11 mouse cellular contexts compared by ENCODE assay signal in genomic region chr7:126630824-126631518, GRCm38 (mm10). TPM values are rescaled to one million over a fixed set of nuclear protein-coding genes. Genes with fewer than 3 reads are reported as not detected.
DNase-seq lines count a peak whose midpoint lies in the region; ATAC-seq and TF ChIP-seq lines count a peak whose summit lies in the region.
"Had no signal": no experiment of that assay in that cellular context is flagged by ENCODE, and none has a peak within 500 bp of the region (broad histone marks: within the 10 kb centered on the region; RNA-seq: fewer than 3 reads in every experiment).

Gene Nupr1, minus strand, starts transcription at chr7:126630861.

- no peak within 1 kb of the TSS for H3K4me2 ChIP-seq in liver, embryonic 12.5 days
- H3K4me2 ChIP-seq: embryonic facial prominence, embryonic 13.5 days had no signal

- DNase-seq in gastrocnemius, postnatal 25 days: no peak
- no peak for DNase-seq in gastrocnemius, adult 18-20 months (ENCODE audit: low spot score)
- no peak for DNase-seq in lung, adult 2 months
- DNase-seq in lung, postnatal 14 days: no peak
- DNase-seq in adrenal gland, postnatal 36 days: no peak
- DNase-seq in yolk sac, embryonic 10.5 days (ENCODE audit: low spot score): no peak
- DNase-seq: kidney, postnatal 14 days; thymus, adult 18-20 months had no signal

- ATAC-seq in liver, embryonic 12.5 days: no peak

- WGBS in lung, adult 2 months: 87% methylated on average over 4 of the region's 4 CpGs
- WGBS in liver, embryonic 12.5 days (ENCODE audit: insufficient replicate concordance): 78% methylated on average over 4 of the region's 4 CpGs

- H3K9me3 ChIP-seq in megakaryocyte, embryonic 14.5 days: no peaks in the 10 kb centered on the region
- no peaks in the 10 kb centered on the region for H3K9me3 ChIP-seq in liver, embryonic 12.5 days (replicated peaks)
- H3K9me3 ChIP-seq: embryonic facial prominence, embryonic 13.5 days had no signal

- H3K36me3 ChIP-seq in megakaryocyte, embryonic 14.5 days (replicated peaks; ENCODE audit: low read length): peaks cover 61% of the 10 kb centered on the region
- no peaks in the 10 kb centered on the region for H3K36me3 ChIP-seq in liver, embryonic 12.5 days
- H3K36me3 ChIP-seq: embryonic facial prominence, embryonic 13.5 days had no signal

- H3K27me3 ChIP-seq in megakaryocyte, embryonic 14.5 days (replicated peaks): no peaks in the 10 kb centered on the region
- H3K27me3 ChIP-seq in liver, embryonic 12.5 days (replicated peaks): no peaks in the 10 kb centered on the region
- H3K27me3 ChIP-seq: embryonic facial prominence, embryonic 13.5 days had no signal

- H3K27ac ChIP-seq in liver, embryonic 12.5 days: no peak within 1 kb of the TSS
- H3K27ac ChIP-seq: embryonic facial prominence, embryonic 13.5 days had no signal

- TF ChIP-seq POLR2A in lung, adult 2 months (IDR thresholded peaks at IDR 0.05; ENCODE audit: borderline replicate concordance, extremely low read depth, low read depth, low read length): no peak

- H3K4me1 ChIP-seq in lung, adult 2 months (ENCODE audit: control insufficient read depth, insufficient read depth, low read length): peaks cover 6% of the 10 kb centered on the region
- H3K4me1 ChIP-seq in megakaryocyte, embryonic 14.5 days: peaks cover 97% of the 10 kb centered on the region
- peaks cover 22% of the 10 kb centered on the region for H3K4me1 ChIP-seq in liver, embryonic 12.5 days

- no peak within 1 kb of the TSS for H3K4me3 ChIP-seq in lung, adult 2 months (replicated peaks; ENCODE audit: extremely low read depth, low read depth, low read length)
- H3K4me3 ChIP-seq in megakaryocyte, embryonic 14.5 days (replicated peaks): no peak within 1 kb of the TSS
- H3K4me3 ChIP-seq in liver, embryonic 12.5 days: no peak within 1 kb of the TSS
- H3K4me3 ChIP-seq: embryonic facial prominence, embryonic 13.5 days had no signal

- H3K9ac ChIP-seq in liver, embryonic 12.5 days: no peak within 1 kb of the TSS
- H3K9ac ChIP-seq: embryonic facial prominence, embryonic 13.5 days had no signal

- no peak for TF ChIP-seq CTCF in lung, adult 2 months (IDR thresholded peaks at IDR 0.05; ENCODE audit: insufficient read depth, low read length)

RNA-seq across cellular contexts. Expression of gene Nupr1, which starts in this region (rescaled TPM):
- total RNA-seq in gastrocnemius, postnatal 25 days (2021): 10 to 100 TPM; 10.6 to 14.2 TPM
- 1 to 10 TPM; 7.5 to 8.8 TPM for total RNA-seq in gastrocnemius, adult 18-20 months (2021)
- polyA plus RNA-seq in lung, adult 2 months (2012; rRNA removed): 48.1 and 102 TPM in 2 replicates
- total RNA-seq in adrenal gland, postnatal 36 days (2021): 10 to 100 TPM; 20.8 to 27.0 TPM
- 27.5 TPM in 1 of 2 replicates, not detected in the other for polyA plus RNA-seq in megakaryocyte, embryonic 14.5 days (2012; ENCODE audit: insufficient read depth, low replicate concordance)
- 3.2 and 3.7 TPM in 2 replicates for polyA plus RNA-seq in liver, embryonic 12.5 days (2016; fragmentation: Nextera tagmentation; extraction: Ambion mirVana)
